Mouse (Mus musculus): ENCODE measurements around the gene Cbx7. TPM values are rescaled to one million over a fixed set of nuclear protein-coding genes. Genes with fewer than 3 reads are reported as not detected.

The Cbx7 gene
- polyA plus RNA-seq, 1 experiment from 2014 or later = 3.6 TPM

DNA sequence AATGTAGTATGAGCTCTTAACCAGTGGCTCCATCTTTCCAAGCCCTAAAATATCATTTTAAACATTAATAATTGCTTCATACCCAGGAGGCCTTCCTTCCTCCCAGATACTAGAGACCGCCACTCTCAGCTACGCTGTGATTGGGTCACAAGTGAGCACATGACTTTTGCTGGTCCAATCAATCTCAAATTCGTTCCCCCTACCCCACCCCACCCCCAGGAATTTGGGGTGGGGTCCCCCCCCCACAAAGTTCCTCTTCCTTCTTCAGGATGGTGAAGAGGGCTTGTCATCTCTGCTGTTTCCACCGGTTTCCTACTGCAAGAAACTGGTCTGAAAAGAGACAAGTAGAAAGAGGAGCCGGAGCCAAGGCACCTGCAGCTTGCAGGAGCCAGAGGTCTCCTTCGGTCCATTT, 92.2 kb downstream of the Cbx7 start:
- Histone ChIP-seq H3K9ac (replicated peaks) (no peak overlapping the region), H3K9me3 (no peaks in the 10 kb centered on the region), H3K36me3 (no peaks in the 10 kb centered on the region), H3K4me2 (replicated peaks) (peak overlapping the region; percentile 13; the same call in 1 of the 2 replicates), H3K4me1 (peaks cover 23% of the 10 kb centered on the region), H3K27me3 (no peaks in the 10 kb centered on the region), H3K27ac (replicated peaks) (peak overlapping the region; percentile 62), H3K4me3 (no peak overlapping the region)
- 79% methylated on average over 6 of the region's 6 CpGs for WGBS
- ATAC-seq (replicated peaks) = no peak

DNA sequence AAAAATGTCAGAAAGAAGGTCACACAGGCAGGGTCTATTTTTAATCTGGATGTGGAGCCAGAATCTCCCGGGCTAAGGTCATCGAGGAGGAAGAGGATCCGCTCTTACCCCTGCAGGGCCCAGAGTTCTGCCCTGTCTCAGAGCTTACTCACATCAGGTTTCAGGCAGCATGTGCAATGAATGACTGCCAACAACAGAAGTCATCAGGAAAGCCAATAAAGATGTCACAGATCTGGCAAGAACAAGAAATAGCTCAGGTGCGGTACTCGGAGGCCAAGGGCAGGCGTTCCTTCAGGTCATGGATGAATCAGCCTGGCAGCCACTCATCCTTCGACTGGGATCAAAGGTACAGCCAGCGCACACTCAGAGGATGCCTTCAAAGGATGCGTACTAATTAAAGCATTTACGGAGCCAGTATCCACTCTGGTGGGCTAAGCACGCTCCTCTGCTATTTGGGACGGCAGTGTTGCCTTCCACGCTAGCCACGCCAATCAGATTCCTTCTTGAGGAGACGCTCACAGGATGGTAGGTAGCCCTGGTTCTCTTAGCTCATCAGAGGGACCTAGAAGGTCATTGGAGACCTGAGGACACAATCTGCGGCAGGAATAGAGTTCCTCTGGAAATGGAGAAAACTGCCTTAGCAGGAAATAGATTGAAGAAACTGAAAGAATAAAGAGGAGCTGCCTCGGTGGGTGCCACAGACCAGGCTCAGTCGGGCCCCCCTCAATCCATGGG, 95.5 kb downstream of the Cbx7 start:
- H3K9ac ChIP-seq (replicated peaks) = no peak overlapping the region
- no peaks in the 10 kb centered on the region for H3K27me3 ChIP-seq
- H3K4me2 ChIP-seq (replicated peaks) = no peak overlapping the region
- no peaks in the 10 kb centered on the region for H3K9me3 ChIP-seq
- H3K27ac ChIP-seq (replicated peaks) = no peak overlapping the region
- no peaks in the 10 kb centered on the region for H3K36me3 ChIP-seq
- ATAC-seq (replicated peaks) = no peak
- H3K4me3 ChIP-seq = no peak overlapping the region
- H3K4me1 ChIP-seq = peaks cover 13% of the 10 kb centered on the region
- WGBS = 87% methylated on average over 18 of the region's 18 CpGs

DNA sequence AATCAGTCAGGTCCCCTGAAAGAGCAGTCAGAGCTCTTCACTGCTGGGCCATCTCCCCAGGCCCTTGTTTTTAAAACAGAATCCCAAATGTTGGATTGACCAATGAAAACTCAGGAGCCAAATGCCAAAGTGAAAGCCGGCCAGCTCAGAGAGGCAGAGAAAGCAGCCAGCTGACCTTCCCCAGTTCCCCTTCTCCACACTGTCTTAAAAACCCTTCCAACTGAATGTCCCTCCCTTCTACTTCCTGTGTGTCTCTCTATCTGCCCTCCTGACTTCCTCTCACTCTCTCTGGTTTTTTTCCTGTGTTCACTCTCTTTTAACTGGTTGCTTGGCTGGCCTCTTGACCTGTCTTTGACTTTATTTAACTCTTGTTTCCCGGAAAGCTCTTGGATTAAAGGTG, 96.9 kb downstream of the Cbx7 start:
- ATAC-seq (replicated peaks) = no peak
- no peaks in the 10 kb centered on the region for H3K9me3 ChIP-seq
- no peaks in the 10 kb centered on the region for H3K36me3 ChIP-seq
- H3K4me1 ChIP-seq = peaks cover 3% of the 10 kb centered on the region
- no peaks in the 10 kb centered on the region for H3K27me3 ChIP-seq
- H3K27ac ChIP-seq (replicated peaks) = no peak overlapping the region
- no peak overlapping the region for H3K9ac ChIP-seq (replicated peaks)
- H3K4me3 ChIP-seq = no peak overlapping the region
- no peak overlapping the region for H3K4me2 ChIP-seq (replicated peaks)
- 64% methylated on average over 2 of the region's 2 CpGs for WGBS

DNA sequence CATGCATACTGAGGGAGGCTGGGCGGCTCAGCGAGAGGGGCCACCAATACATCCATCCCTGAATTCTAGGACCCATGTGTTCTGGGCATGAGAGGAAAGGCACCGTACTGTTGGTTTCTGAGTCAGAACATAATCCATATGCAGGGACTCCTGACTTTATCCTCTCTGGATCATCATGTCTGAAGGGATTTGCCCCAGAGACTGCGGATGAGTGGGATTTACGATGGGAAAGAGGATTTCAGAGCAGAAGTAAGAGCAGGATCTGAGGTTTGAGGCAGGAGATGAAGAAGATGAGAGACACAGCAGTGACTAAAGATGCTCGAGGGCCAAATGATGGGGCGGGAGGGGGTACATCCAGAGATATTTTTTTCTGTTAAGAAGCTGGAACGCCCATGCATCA, 97.4 kb downstream of the Cbx7 start:
- H3K4me3 ChIP-seq = no peak overlapping the region

DNA sequence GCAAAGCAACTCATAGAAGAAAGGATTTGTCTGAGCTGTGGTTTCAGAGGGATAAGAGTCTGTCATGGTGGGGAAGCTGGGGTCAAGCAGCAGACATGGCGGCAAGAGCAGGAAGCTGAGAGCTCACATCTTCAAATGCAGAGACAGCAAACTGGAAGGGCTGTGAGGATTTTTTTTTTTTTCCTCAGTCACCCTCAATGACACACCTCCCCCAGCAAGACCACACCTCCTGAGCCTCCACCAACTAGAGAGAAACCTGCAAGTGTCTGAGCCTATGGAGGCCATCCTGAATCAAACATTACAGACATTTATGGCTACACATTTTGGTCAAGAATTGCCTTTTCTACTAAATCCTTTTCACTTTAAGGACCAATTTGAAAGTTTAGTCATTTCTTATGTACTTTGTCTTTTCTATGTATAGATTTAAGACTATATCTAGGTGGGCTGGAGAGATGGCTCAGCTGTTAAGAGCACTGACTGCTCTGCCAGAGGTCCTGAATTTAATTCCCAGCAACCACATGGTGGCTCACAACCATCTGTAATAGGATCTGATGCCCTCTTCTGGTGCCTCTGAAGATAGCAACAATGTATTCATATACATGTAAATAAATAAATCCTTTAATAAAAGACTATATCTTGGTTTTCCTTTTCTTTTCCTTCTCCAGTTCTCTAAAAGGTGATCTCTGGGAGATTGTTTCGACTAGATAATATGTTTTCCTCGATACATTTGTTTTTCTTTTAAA, 103.5 kb downstream of the Cbx7 start:
- Histone ChIP-seq H3K4me3 (no peak overlapping the region), H3K27me3 (no peaks in the 10 kb centered on the region), H3K36me3 (no peaks in the 10 kb centered on the region), H3K4me1 (no peaks in the 10 kb centered on the region), H3K9me3 (no peaks in the 10 kb centered on the region), H3K9ac (replicated peaks) (no peak overlapping the region), H3K4me2 (replicated peaks) (no peak overlapping the region), H3K27ac (replicated peaks) (no peak overlapping the region)
- 90% methylated on average over 3 of the region's 3 CpGs for WGBS
- ATAC-seq (replicated peaks) = no peak

More for the DNA sequence above, 97.4 kb downstream of the Cbx7 start:
- no peaks in the 10 kb centered on the region for H3K4me1 ChIP-seq
- H3K27me3 ChIP-seq = no peaks in the 10 kb centered on the region
- H3K36me3 ChIP-seq = no peaks in the 10 kb centered on the region
- H3K9ac ChIP-seq (replicated peaks) = no peak overlapping the region
- no peak for ATAC-seq (replicated peaks)
- no peak overlapping the region for H3K27ac ChIP-seq (replicated peaks)
- H3K4me2 ChIP-seq (replicated peaks) = no peak overlapping the region
- no peaks in the 10 kb centered on the region for H3K9me3 ChIP-seq
- WGBS = 93% methylated on average over 8 of the region's 8 CpGs

Small RNAs within 50 kb of the gene (microRNA-seq; reads per million reads assigned to microRNA genes)
- 1.1 reads per million for gene Mir7213

Other genes with a start within 250 kb of the Cbx7 start
- gene Sun2, start 228.6 kb downstream of the Cbx7 start, polyA plus RNA-seq (2015; fragmentation: Nextera tagmentation; extraction: Ambion mirVana) = 10.5 and 11.6 TPM in 2 replicates
- 94.8 and 99.9 TPM in 2 replicates for gene Dnal4, start 193.3 kb downstream of the Cbx7 start, polyA plus RNA-seq (2015; fragmentation: Nextera tagmentation; extraction: Ambion mirVana)
- 19.4 and 19.5 TPM in 2 replicates for gene Nptxr, start 166.4 kb downstream of the Cbx7 start, polyA plus RNA-seq (2015; fragmentation: Nextera tagmentation; extraction: Ambion mirVana)
- 0.46 TPM in 1 of 2 replicates, not detected in the other for gene Npcd, start 136.9 kb downstream of the Cbx7 start, polyA plus RNA-seq (2015; fragmentation: Nextera tagmentation; extraction: Ambion mirVana)
- gene Cbx6, start 136.4 kb downstream of the Cbx7 start, polyA plus RNA-seq (2015; fragmentation: Nextera tagmentation; extraction: Ambion mirVana) = 50.1 and 52.7 TPM in 2 replicates
- 6.6 TPM in 2 replicates for gene Apobec3, start 79.5 kb downstream of the Cbx7 start, polyA plus RNA-seq (2015; fragmentation: Nextera tagmentation; extraction: Ambion mirVana)
- gene Pdgfb, start 43.9 kb upstream of the Cbx7 start, polyA plus RNA-seq (2015; fragmentation: Nextera tagmentation; extraction: Ambion mirVana) = 3.0 and 3.3 TPM in 2 replicates
- gene Syngr1, start 120.2 kb upstream of the Cbx7 start, polyA plus RNA-seq (2015; fragmentation: Nextera tagmentation; extraction: Ambion mirVana) = 40.1 and 44.5 TPM in 2 replicates
- gene Rpl3, start 120.7 kb upstream of the Cbx7 start, polyA plus RNA-seq (2015; fragmentation: Nextera tagmentation; extraction: Ambion mirVana) = 641 and 670 TPM in 2 replicates
- 41.1 and 45.0 TPM in 2 replicates for gene Tab1, start 162.0 kb upstream of the Cbx7 start, polyA plus RNA-seq (2015; fragmentation: Nextera tagmentation; extraction: Ambion mirVana)
- gene Mgat3, start 202.6 kb upstream of the Cbx7 start, polyA plus RNA-seq (2015; fragmentation: Nextera tagmentation; extraction: Ambion mirVana) = 10.3 and 10.7 TPM in 2 replicates

All from forebrain, embryonic 15.5 days (tissue).